Mouse (Mus musculus) CD8-positive naive resting alpha-beta T cell, adult 57 days (primary cell): ENCODE results near the gene Ift20. TPM values are rescaled to one million over a fixed set of nuclear protein-coding genes. Genes with fewer than 3 reads are reported as not detected.

ENCODE experiments used
- total RNA-seq: library from RNA; stranded (reverse); gene quantifications from one replicate; pipeline ENCODE4 v1.2.4, GENCODE M21; 2023

Gene Ift20
- 30.7 TPM for total RNA-seq

GRCm38 (mm10) chr11:78536080-78536689 is at the start of gene Ift20, which contains the start of gene Tnfaip1:
Ift20 (plus strand) TSS chr11:78536361.
Tnfaip1 (minus strand) TSS chr11:78536332.

GRCm38 (mm10) chr11:78497544-78498522 is 38.3 kb upstream of the Ift20 start, which contains the start of gene Sarm1:
Sarm1 (minus strand) TSS chr11:78497754.

DNA sequence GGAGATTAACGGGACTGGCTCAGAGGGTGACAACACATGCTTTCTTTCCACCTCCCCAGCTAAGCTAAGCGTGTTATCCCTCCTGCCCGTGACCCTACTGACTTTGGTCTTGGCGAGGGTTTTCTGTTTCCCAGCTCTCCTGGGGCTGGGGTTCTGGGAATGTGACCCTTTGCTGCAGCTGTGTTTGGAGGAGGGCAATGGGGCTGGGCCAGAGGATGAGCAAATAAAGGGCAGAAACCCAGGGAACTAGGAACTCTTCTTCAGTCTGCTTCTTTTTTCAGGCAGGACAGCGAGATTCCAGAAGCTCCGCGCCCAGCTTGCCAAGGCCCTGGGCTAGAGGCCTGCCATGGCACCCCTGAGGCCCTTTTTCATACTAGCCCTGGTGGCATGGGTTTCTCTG is 37.2 kb upstream of the Ift20 start, which contains the start of gene Vtn:
Gene Vtn (plus strand): TSS at position 88 of the 400 bp plus-strand sequence.

DNA sequence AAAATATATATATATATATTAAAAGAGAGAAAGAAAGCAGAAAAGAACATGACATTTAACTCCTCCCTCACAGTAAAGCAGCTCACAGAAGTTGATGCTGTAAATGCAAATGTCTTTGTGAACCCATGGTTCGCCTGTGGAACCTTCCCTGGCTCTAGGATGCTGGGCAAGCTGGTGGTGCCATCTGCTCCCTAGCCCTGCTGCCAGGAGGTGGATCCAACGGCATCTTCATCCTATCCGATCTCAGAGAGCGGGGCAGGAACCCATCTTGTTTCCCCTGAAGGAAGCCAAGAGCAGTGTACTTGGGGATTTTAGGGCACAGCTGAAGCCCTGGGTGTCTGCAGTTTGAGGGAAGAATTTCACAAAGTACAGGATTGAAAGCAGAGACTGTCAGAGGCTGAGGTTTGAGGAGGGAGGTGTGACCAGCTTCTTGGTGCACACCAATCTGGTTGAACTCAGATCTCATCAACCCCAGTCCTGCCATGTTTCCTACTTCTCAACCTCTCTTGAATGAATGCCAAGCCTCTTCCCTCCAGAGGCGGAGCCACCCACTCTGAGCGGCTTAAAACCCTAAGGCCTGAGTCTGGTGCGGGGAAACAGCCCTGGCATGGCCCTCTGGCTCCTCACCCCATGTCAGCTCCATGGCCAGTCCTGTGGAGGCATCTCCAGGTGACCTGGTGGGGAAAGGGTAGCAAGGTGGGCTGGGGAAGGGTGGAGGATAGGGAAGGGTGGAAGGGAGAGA is 33.1 kb upstream of the Ift20 start, which contains the start of gene Sebox:
Gene Sebox (plus strand): TSS at position 539 of the 742 bp plus-strand sequence.

DNA sequence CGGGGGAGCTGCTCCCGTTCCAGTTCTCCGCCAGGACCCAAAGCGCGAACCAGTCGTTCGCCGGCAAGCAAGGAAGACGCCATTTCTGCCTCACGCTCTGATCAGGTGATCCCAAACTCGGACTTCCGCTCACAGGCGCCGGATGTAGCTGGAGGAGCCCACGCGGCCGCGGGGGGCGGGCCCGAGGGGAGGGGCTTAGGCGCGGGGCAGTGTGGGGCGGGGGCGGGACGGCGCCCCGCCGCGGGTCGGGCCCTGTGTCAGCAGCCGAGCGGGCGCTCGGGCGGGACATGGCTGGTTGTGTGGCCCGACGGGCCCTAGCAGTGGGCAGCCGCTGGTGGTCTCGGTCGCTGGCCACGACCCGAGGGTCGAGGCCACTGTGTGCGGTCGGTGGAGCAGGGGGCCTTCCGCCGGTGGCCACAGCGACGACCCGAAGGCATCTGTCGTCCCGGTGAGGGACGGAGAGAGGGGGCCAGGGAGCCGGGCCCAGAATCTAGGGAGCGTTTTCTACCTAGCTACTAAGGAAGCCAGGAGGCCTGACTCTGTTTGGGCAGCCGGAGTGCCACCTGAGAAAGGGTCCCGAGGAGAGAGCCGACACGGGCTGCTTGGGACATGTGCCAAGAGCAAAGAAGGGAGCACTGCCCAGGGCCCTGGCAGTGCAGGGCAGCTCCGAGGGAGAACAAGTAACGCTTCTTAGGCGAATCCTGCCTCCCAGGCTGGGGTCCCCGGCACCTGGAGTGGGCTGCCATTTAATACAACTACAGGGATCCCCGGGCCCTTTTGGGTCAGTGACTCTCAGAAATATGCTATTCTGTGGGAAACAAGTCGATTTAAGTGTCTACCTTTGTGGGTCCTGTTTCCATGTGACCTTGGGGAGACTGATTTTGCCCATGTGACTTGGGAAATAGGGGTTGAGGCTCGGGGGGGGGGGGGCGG is 23.9 kb upstream of the Ift20 start, which contains the start of the genes Tmem199 and Poldip2:
Gene Tmem199 (minus strand): TSS at position 148 of the 933 bp plus-strand sequence.
Gene Poldip2 (plus strand): TSS at position 169 of the 933 bp plus-strand sequence.

GRCm38 (mm10) chr11:78550168-78551058 is 14.3 kb downstream of the Ift20 start, which contains the start of gene Tmem97:
Tmem97 (minus strand) TSS chr11:78550777.

Other genes with a start within 250 kb of the Ift20 start
- 3.3 TPM for gene BC030499, start 245.5 kb upstream of the Ift20 start, total RNA-seq
- 5.6 TPM for gene Spag5, start 234.8 kb upstream of the Ift20 start, total RNA-seq
- 25.8 TPM for gene Aldoc, start 213.4 kb upstream of the Ift20 start, total RNA-seq
- 44.6 TPM for gene Pigs, start 207.9 kb upstream of the Ift20 start, total RNA-seq
- gene Unc119, start 192.9 kb upstream of the Ift20 start, total RNA-seq, result 10.9 TPM
- gene Foxn1, start 149.8 kb upstream of the Ift20 start, total RNA-seq, result not detected
- not detected for gene Slc13a2, start 114.1 kb upstream of the Ift20 start, total RNA-seq
- 1.0 TPM for gene Slc46a1, start 70.7 kb upstream of the Ift20 start, total RNA-seq
- gene Sarm1, start 38.6 kb upstream of the Ift20 start, total RNA-seq, result 2.6 TPM
- not detected for gene Vtn, start 37.3 kb upstream of the Ift20 start, total RNA-seq
- not detected for gene Sebox, start 32.9 kb upstream of the Ift20 start, total RNA-seq
- 22.2 TPM for gene Tmem199, start 24.2 kb upstream of the Ift20 start, total RNA-seq
- gene Poldip2, start 24.2 kb upstream of the Ift20 start, total RNA-seq, result 31.3 TPM
- gene Tnfaip1, start within 50 bp of the Ift20 start, total RNA-seq, result 12.4 TPM
- gene Tmem97, start 14.4 kb downstream of the Ift20 start, total RNA-seq, result 9.2 TPM
- gene Nlk, start 161.0 kb downstream of the Ift20 start, total RNA-seq, result 75.9 TPM
- 27.5 TPM for gene Ccnq, start 215.4 kb downstream of the Ift20 start, total RNA-seq